Mouse (Mus musculus) left cerebral cortex, adult 8-10 months (tissue): ENCODE data around the gene Hacd3. TPM values are rescaled to one million over a fixed set of nuclear protein-coding genes. Genes with fewer than 3 reads are reported as not detected.

Experiments used
- DNase-seq, 2 experiments: peaks; one replicate each; pipeline ENCODE4 v3.0.0; 2022; ENCODE audit warnings: low spot score in 2 of 2
- microRNA-seq, 2 experiments: library from miRNA; unstranded; fragments of <30 nt; microRNA quantifications; one replicate each; pipeline ENCODE4 v1.2.0; 2022
- total RNA-seq, 4 experiments: library from RNA; stranded (reverse); gene quantifications; 2 replicates each; pipeline ENCODE4 v1.2.4; 2022

Gene Hacd3
- total RNA-seq, 4 experiments from 2014 or later, result 136 to 151 (median 147) TPM

DNA sequence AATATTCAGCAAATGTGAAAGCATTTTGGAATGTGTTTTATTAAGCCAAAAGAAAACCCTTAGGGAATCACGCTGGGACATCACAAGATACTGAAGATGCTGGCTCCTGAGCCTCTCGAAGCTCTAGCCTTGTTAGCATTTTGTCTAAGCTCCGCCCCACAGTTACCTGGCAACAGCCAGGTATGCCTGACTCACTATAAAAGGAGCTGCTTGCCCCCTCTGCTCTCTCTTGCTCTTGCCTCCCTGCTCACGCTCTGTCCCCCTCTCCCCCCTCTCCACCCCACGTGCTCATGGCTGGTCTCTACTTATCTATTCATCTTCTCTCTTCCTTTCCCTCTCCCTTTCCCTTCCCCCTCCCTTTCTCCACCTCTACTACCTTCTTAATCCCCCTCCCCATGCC is 69.4 kb downstream of the Hacd3 start:
- no peak for DNase-seq

- DNase-seq, result no peak
Observed at GRCm38 (mm10) chr9:64951161-64951657, 70.3 kb downstream of the Hacd3 start, which contains the start of gene Slc24a1. Gene Slc24a1 (minus strand): TSS chr9:64951607.

- no peak for DNase-seq
Observed at GRCm38 (mm10) chr9:64947483-64948095, 73.9 kb downstream of the Hacd3 start.

- no peak for DNase-seq
Observed at GRCm38 (mm10) chr9:64943997-64944396, 77.5 kb downstream of the Hacd3 start.

DNA sequence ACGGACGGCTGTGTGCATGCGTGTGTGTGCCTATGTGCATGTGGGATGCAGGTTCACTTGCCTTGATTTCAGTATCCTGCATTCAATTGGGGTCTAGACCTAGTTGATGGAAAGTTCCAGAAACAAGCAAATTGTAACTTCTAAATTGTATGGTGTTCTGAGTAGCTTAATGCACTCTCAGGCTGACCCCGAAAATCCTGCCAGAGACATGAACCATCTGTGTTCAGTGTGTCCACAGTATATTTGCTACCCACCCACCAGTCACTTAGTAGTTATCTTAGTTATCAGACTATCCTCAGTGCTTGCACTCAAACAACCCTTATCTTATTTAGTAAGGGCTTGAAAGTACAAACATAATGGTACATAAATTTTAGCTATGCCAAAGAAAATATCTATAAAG is 79.8 kb downstream of the Hacd3 start:
- DNase-seq, result no peak

GRCm38 (mm10) chr9:64940731-64941346 is 80.7 kb downstream of the Hacd3 start:
- no peak for DNase-seq

DNA sequence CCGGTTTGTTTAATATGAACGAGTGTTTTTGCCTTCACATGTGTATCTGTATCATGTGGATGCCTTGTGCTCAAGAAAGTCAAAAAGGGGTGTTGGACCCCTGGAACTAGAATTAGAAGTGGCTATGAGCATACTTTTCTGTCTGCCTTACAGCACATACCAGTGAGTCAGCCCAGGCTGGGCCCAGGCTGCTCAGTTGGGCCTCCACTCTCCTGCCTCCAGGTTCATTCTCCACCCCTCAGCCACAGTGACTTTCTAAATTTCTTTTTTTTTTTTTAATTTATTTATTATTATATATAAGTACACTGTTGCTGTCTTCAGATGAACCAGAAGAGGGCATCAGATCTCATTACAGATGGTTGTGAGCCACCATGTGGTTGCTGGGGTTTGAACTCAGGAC is 81.7 kb downstream of the Hacd3 start:
- DNase-seq, result no peak

- DNase-seq, result no peak
Observed at GRCm38 (mm10) chr9:64939281-64939680, 82.2 kb downstream of the Hacd3 start.

- DNase-seq, result no peak
Observed at GRCm38 (mm10) chr9:64938535-64938934, 83.0 kb downstream of the Hacd3 start.

- DNase-seq, result no peak
Observed at GRCm38 (mm10) chr9:64937491-64937890, 84.0 kb downstream of the Hacd3 start.

Small RNA genes lying within 50 kb of the gene (microRNA-seq; reads per million reads assigned to microRNA genes)
- 0 reads per million in 2 experiments for gene Gm25640

Other genes with a start within 250 kb of the Hacd3 start
- 10 to 100 TPM; 58.1 to 71.8 (median 63.5) TPM for gene Dennd4a, start 210.4 kb downstream of the Hacd3 start, total RNA-seq
- under 1 TPM; 0.23 to 0.58 (median 0.28) TPM for gene Slc24a1, start 70.1 kb downstream of the Hacd3 start, total RNA-seq
- gene Ints14, start 60.8 kb downstream of the Hacd3 start, total RNA-seq, result 10 to 100 TPM; 17.7 to 20.8 (median 18.8) TPM
- 100 to 1,000 TPM; 152 to 168 (median 161) TPM for gene Dpp8, start 10.7 kb upstream of the Hacd3 start, total RNA-seq
- 10 to 100 TPM; 35.7 to 39.1 (median 36.6) TPM for gene Igdcc4, start 79.8 kb upstream of the Hacd3 start, total RNA-seq
- gene Igdcc3, start 119.5 kb upstream of the Hacd3 start, total RNA-seq, result 1 to 10 TPM; 1.2 to 2.1 (median 1.2) TPM
- 1 to 10 TPM; 3.4 to 4.8 (median 4.0) TPM for gene Parp16, start 173.7 kb upstream of the Hacd3 start, total RNA-seq
- gene Cilp, start 243.5 kb upstream of the Hacd3 start, total RNA-seq, result under 1 TPM in 3 of 4 experiments, not detected in 1; 0.13 to 0.23 (median 0.19) TPM